Mouse (Mus musculus): ENCODE measurements around the gene Dctd. TPM values are rescaled to one million over a fixed set of nuclear protein-coding genes. Genes with fewer than 3 reads are reported as not detected.

Gene Dctd
- total and polyA plus RNA-seq, 3 experiments = 56.5 to 75.2 (median 58.9) TPM

- dilution Hi-C loops (cut with MboI; ENCODE audit: extremely low pct_ligation_motif_present, extremely low pct_unique_long_range_greater_than_20kb, low sequenced_read_pairs) = no loop called here
These were observed 89.7 kb downstream of the Dctd start for GRCm38 (mm10) chr8:48188586-48188985.

GRCm38 (mm10) chr8:48195971-48196370 is 97.1 kb downstream of the Dctd start:
- H3K79me2 ChIP-seq (replicated peaks; ENCODE audit: control insufficient read depth, extremely low read depth, insufficient read depth, poor library complexity, severe bottlenecking) = no peaks in the 10 kb centered on the region
- H3K4me3 ChIP-seq (replicated peaks in 1 of 3; ENCODE audit: low read depth in 2 of 3, low read length in 2 of 3, poor library complexity in 1 of 3) = no peak overlapping the region
- no peaks in the 10 kb centered on the region for H3K36me3 ChIP-seq (replicated peaks in 1 of 2; ENCODE audit: control insufficient read depth in 1 of 2, insufficient read depth in 1 of 2, low read length in 1 of 2)
- in situ Hi-C loops (cut with MboI; ENCODE audit: low pct_ligation_motif_present, low pct_unique_long_range_greater_than_20kb, low sequenced_read_pairs) = no loop called here
- DNase-seq (ENCODE audit: extremely low read depth) = no peak
- peaks cover 42% of the 10 kb centered on the region for H3K9me3 ChIP-seq (replicated peaks; ENCODE audit: low read length)
- H3K27me3 ChIP-seq (replicated peaks) = no peaks in the 10 kb centered on the region
- no peak overlapping the region for H3K4me2 ChIP-seq (ENCODE audit: insufficient read depth, low read depth, poor library complexity, severe bottlenecking)
- H3K4me1 ChIP-seq (ENCODE audit: control insufficient read depth in 1 of 2, insufficient read depth in 2 of 2) = no peaks in the 10 kb centered on the region
- no peak overlapping the region for H3K9ac ChIP-seq (ENCODE audit: insufficient read depth, low read depth)
- dilution Hi-C loops (cut with MboI; ENCODE audit: extremely low pct_ligation_motif_present, extremely low pct_unique_long_range_greater_than_20kb, low sequenced_read_pairs) = no loop called here
- no peak overlapping the region for H3K27ac ChIP-seq (ENCODE audit: insufficient read depth, low read depth)
- TF ChIP-seq SMC3 (IDR thresholded peaks at IDR 0.05; ENCODE audit: low read depth, low read length) (no peak), JUN (IDR thresholded peaks at IDR 0.05; ENCODE audit: insufficient read depth, low read depth, low read length) (no peak)

More at GRCm38 (mm10) chr8:48188586-48188985, 89.7 kb downstream of the Dctd start:
- H3K9ac ChIP-seq (ENCODE audit: insufficient read depth, low read depth) = no peak overlapping the region
- no peak for DNase-seq (ENCODE audit: extremely low read depth)
- no peaks in the 10 kb centered on the region for H3K36me3 ChIP-seq (replicated peaks in 1 of 2; ENCODE audit: control insufficient read depth in 1 of 2, insufficient read depth in 1 of 2, low read length in 1 of 2)
- H3K27me3 ChIP-seq (replicated peaks) = no peaks in the 10 kb centered on the region
- H3K27ac ChIP-seq (ENCODE audit: insufficient read depth, low read depth) = no peak overlapping the region
- in situ Hi-C loops (cut with MboI; ENCODE audit: low pct_ligation_motif_present, low pct_unique_long_range_greater_than_20kb, low sequenced_read_pairs) = no loop called here
- H3K9me3 ChIP-seq (replicated peaks; ENCODE audit: low read length) = peaks cover 18% of the 10 kb centered on the region
- H3K4me2 ChIP-seq (ENCODE audit: insufficient read depth, low read depth, poor library complexity, severe bottlenecking) = no peak overlapping the region
- H3K79me2 ChIP-seq (replicated peaks; ENCODE audit: control insufficient read depth, extremely low read depth, insufficient read depth, poor library complexity, severe bottlenecking) = no peaks in the 10 kb centered on the region
- H3K4me3 ChIP-seq (replicated peaks in 1 of 3; ENCODE audit: low read depth in 2 of 3, low read length in 2 of 3, poor library complexity in 1 of 3) = no peak overlapping the region
- TF ChIP-seq MYC (IDR thresholded peaks at IDR 0.05; ENCODE audit: low read depth, low read length) = no peak
- no peaks in the 10 kb centered on the region for H3K4me1 ChIP-seq (ENCODE audit: control insufficient read depth in 1 of 2, insufficient read depth in 2 of 2)

GRCm38 (mm10) chr8:48199171-48199570 is 100.3 kb downstream of the Dctd start:
- Histone ChIP-seq H3K27ac (ENCODE audit: insufficient read depth, low read depth) (no peak overlapping the region), H3K27me3 (replicated peaks) (no peaks in the 10 kb centered on the region), H3K9ac (ENCODE audit: insufficient read depth, low read depth) (no peak overlapping the region), H3K79me2 (replicated peaks; ENCODE audit: control insufficient read depth, extremely low read depth, insufficient read depth, poor library complexity, severe bottlenecking) (no peaks in the 10 kb centered on the region), H3K4me1 (ENCODE audit: control insufficient read depth in 1 of 2, insufficient read depth in 2 of 2) (no peaks in the 10 kb centered on the region), H3K4me2 (ENCODE audit: insufficient read depth, low read depth, poor library complexity, severe bottlenecking) (no peak overlapping the region), H3K36me3 (replicated peaks in 1 of 2; ENCODE audit: control insufficient read depth in 1 of 2, insufficient read depth in 1 of 2, low read length in 1 of 2) (no peaks in the 10 kb centered on the region), H3K9me3 (replicated peaks; ENCODE audit: low read length) (peaks cover 69% of the 10 kb centered on the region), H3K4me3 (replicated peaks in 1 of 3; ENCODE audit: low read depth in 2 of 3, low read length in 2 of 3, poor library complexity in 1 of 3) (no peak overlapping the region)
- in situ Hi-C loops (cut with MboI; ENCODE audit: low pct_ligation_motif_present, low pct_unique_long_range_greater_than_20kb, low sequenced_read_pairs) = no loop called here
- no peak for DNase-seq (ENCODE audit: extremely low read depth)
- TF ChIP-seq MAZ (IDR thresholded peaks at IDR 0.05; ENCODE audit: low read depth, low read length) (no peak), MYC (IDR thresholded peaks at IDR 0.05; ENCODE audit: low read depth, low read length) (no peak), SMC3 (IDR thresholded peaks at IDR 0.05; ENCODE audit: low read depth, low read length) (no peak), ELF1 (IDR thresholded peaks at IDR 0.05; ENCODE audit: low read depth, low read length) (no peak)
- dilution Hi-C loops (cut with MboI; ENCODE audit: extremely low pct_ligation_motif_present, extremely low pct_unique_long_range_greater_than_20kb, low sequenced_read_pairs) = no loop called here

- DNase-seq (ENCODE audit: extremely low read depth) = no peak
- in situ Hi-C loops (cut with MboI; ENCODE audit: low pct_ligation_motif_present, low pct_unique_long_range_greater_than_20kb, low sequenced_read_pairs) = loop anchor here (25.0 kb wide), 1 partner anchor 335 kb away; no protein-coding TSS in a partner anchor
- H3K4me1 ChIP-seq (ENCODE audit: control insufficient read depth in 1 of 2, insufficient read depth in 2 of 2) = no peaks in the 10 kb centered on the region
- no peak overlapping the region for H3K4me3 ChIP-seq (replicated peaks in 1 of 3; ENCODE audit: low read depth in 2 of 3, low read length in 2 of 3, poor library complexity in 1 of 3)
- no peak overlapping the region for H3K4me2 ChIP-seq (ENCODE audit: insufficient read depth, low read depth, poor library complexity, severe bottlenecking)
- H3K79me2 ChIP-seq (replicated peaks; ENCODE audit: control insufficient read depth, extremely low read depth, insufficient read depth, poor library complexity, severe bottlenecking) = no peaks in the 10 kb centered on the region
- dilution Hi-C loops (cut with MboI; ENCODE audit: extremely low pct_ligation_motif_present, extremely low pct_unique_long_range_greater_than_20kb, low sequenced_read_pairs) = no loop called here
- no peaks in the 10 kb centered on the region for H3K27me3 ChIP-seq (replicated peaks)
- no peak for TF ChIP-seq NRF1 (IDR thresholded peaks at IDR 0.05; ENCODE audit: low read depth, low read length)
- TF ChIP-seq MXI1 (IDR thresholded peaks at IDR 0.05; ENCODE audit: low read depth, low read length) = no peak
- no peak for TF ChIP-seq BHLHE40 (IDR thresholded peaks at IDR 0.05; ENCODE audit: low read depth, low read length)
- TF ChIP-seq IRF4 (IDR thresholded peaks at IDR 0.05; ENCODE audit: low read depth, low read length) = no peak
- TF ChIP-seq TBP (conservative IDR thresholded peaks at IDR 0.05; ENCODE audit: low read depth, low read length) = no peak
- no peak for TF ChIP-seq HCFC1 (IDR thresholded peaks at IDR 0.05; ENCODE audit: low read depth, low read length)
- no peak overlapping the region for H3K27ac ChIP-seq (ENCODE audit: insufficient read depth, low read depth)
- H3K9me3 ChIP-seq (replicated peaks; ENCODE audit: low read length) = peaks cover 78% of the 10 kb centered on the region
- H3K9ac ChIP-seq (ENCODE audit: insufficient read depth, low read depth) = no peak overlapping the region
- no peaks in the 10 kb centered on the region for H3K36me3 ChIP-seq (replicated peaks in 1 of 2; ENCODE audit: control insufficient read depth in 1 of 2, insufficient read depth in 1 of 2, low read length in 1 of 2)
These were observed 103.7 kb downstream of the Dctd start for GRCm38 (mm10) chr8:48202632-48203031.
